Mouse (Mus musculus): ENCODE data around the gene Nars2.
A peak's percentile ranks its signal among the peaks of the same experiment; 100 is the strongest.
"Not testable (repeated sequence)": the region's sequence is repeated elsewhere in the genome, so short reads cannot be mapped to it uniquely, and the experiment has no call there.

Nars2 gene

GRCm38 (mm10) chr7:96951281-96952051 lies at the start of gene Nars2:
TSS of gene Nars2 (plus strand) at chr7:96951505.
- DNase-seq: peak; percentile 94

- DNase-seq: no peak
Measured at GRCm38 (mm10) chr7:96902183-96902582, 49.1 kb upstream of the Nars2 start.

GRCm38 (mm10) chr7:96903088-96903985 lies 48.0 kb upstream of the Nars2 start:
- peak; percentile 37 for DNase-seq

GRCm38 (mm10) chr7:96904442-96904841 lies 46.9 kb upstream of the Nars2 start:
- DNase-seq: no peak

GRCm38 (mm10) chr7:96904936-96905335 lies 46.4 kb upstream of the Nars2 start:
- no peak for DNase-seq

- DNase-seq: no peak
Measured at GRCm38 (mm10) chr7:96905422-96905821, 45.9 kb upstream of the Nars2 start.

GRCm38 (mm10) chr7:96906216-96906615 lies 45.1 kb upstream of the Nars2 start:
- no peak for DNase-seq

GRCm38 (mm10) chr7:96907971-96908680 lies 43.2 kb upstream of the Nars2 start:
- no peak for DNase-seq

- no peak for DNase-seq
Measured at GRCm38 (mm10) chr7:96909856-96910255, 41.4 kb upstream of the Nars2 start.

GRCm38 (mm10) chr7:96910310-96910960 lies 40.9 kb upstream of the Nars2 start:
- no peak for DNase-seq

- DNase-seq: peak; percentile 84
Measured at GRCm38 (mm10) chr7:96914031-96914430, 37.3 kb upstream of the Nars2 start.

GRCm38 (mm10) chr7:96915452-96916105 lies 35.7 kb upstream of the Nars2 start:
- DNase-seq: peak; percentile 43

- no peak for DNase-seq
Measured at GRCm38 (mm10) chr7:96920447-96921095, 30.7 kb upstream of the Nars2 start.

GRCm38 (mm10) chr7:96922927-96923326 lies 28.4 kb upstream of the Nars2 start:
- DNase-seq: no peak

- no peak for DNase-seq
Measured at GRCm38 (mm10) chr7:96943715-96944377, 7.5 kb upstream of the Nars2 start.

- DNase-seq: not testable (repeated sequence)
Measured at GRCm38 (mm10) chr7:96946501-96946900, 4.8 kb upstream of the Nars2 start.

- no peak for DNase-seq
Measured at GRCm38 (mm10) chr7:96952094-96952493, 789 bp downstream of the Nars2 start.

GRCm38 (mm10) chr7:96959168-96959567 lies 7.9 kb downstream of the Nars2 start:
- no peak for DNase-seq

- DNase-seq: no peak
Measured at GRCm38 (mm10) chr7:96967188-96967587, 15.9 kb downstream of the Nars2 start.

GRCm38 (mm10) chr7:96970359-96970758 lies 19.1 kb downstream of the Nars2 start:
- no peak for DNase-seq

Measured in layer of hippocampus, adult 9-11 months (tissue).